Mouse (Mus musculus) heart, embryonic 12.5 days (tissue): ENCODE data around the gene Rfxank. TPM values are rescaled to one million over a fixed set of nuclear protein-coding genes. Genes with fewer than 3 reads are reported as not detected.

Experiments used
- ATAC-seq: fragments of 200-750 bp; cut with Nextera tagmentation; 2 replicates; pipeline ENCODE4 v1.8.0; 2017; ENCODE audit warnings: moderate TSS enrichment, moderate library complexity; ENCODE audit not compliant: insufficient number of reproducible peaks, low FRiP score
- H3K27ac ChIP-seq: fragments of 300-500 bp; sonication (generic); 2 replicates; pipeline ENCODE4 v1.5.1; 2016; ENCODE audit warnings: mild to moderate bottlenecking, moderate library complexity; ENCODE audit not compliant: poor library complexity, severe bottlenecking
- H3K27me3 ChIP-seq: fragments of 300-500 bp; sonication (generic); replicated peaks from 2 replicates; pipeline ENCODE4 v1.6.1; 2016; ENCODE audit warnings: mild to moderate bottlenecking, moderate library complexity
- H3K36me3 ChIP-seq: fragments of 300-500 bp; sonication (generic); 2 replicates; pipeline ENCODE4 v1.6.1; 2016; ENCODE audit warnings: mild to moderate bottlenecking, moderate library complexity
- H3K4me1 ChIP-seq: fragments of 300-500 bp; sonication (generic); replicated peaks from 2 replicates; pipeline ENCODE4 v1.6.1; 2016; ENCODE audit warnings: mild to moderate bottlenecking
- H3K4me2 ChIP-seq: fragments of 300-500 bp; sonication (generic); 2 replicates; pipeline ENCODE4 v1.6.1; 2016; ENCODE audit warnings: mild to moderate bottlenecking, moderate library complexity
- H3K4me3 ChIP-seq: fragments of 300-500 bp; sonication (generic); 2 replicates; pipeline ENCODE4 v1.5.1; 2016; ENCODE audit warnings: mild to moderate bottlenecking
- H3K9ac ChIP-seq: fragments of 300-500 bp; sonication (generic); 2 replicates; pipeline ENCODE4 v1.6.1; 2016; ENCODE audit warnings: mild to moderate bottlenecking, moderate library complexity
- H3K9me3 ChIP-seq: fragments of 300-500 bp; sonication (generic); replicated peaks from 2 replicates; pipeline ENCODE4 v1.6.1; 2016; ENCODE audit warnings: mild to moderate bottlenecking, moderate library complexity
- WGBS: fragments of 180-500 bp; shearing (Covaris S2); methylation state at CpG from one replicate; pipeline ENCODE4 v1.1.7; 2016; 5-methylcytosine and 5-hydroxymethylcytosine counted together
- polyA plus RNA-seq: library from polyadenylated mRNA; unstranded; fragments of >200 nt; fragmentation: Nextera tagmentation; extraction: Ambion mirVana; gene quantifications from 2 replicates; pipeline ENCODE4 v1.2.1, GENCODE M21; 2016

Rfxank gene
- polyA plus RNA-seq, 1 experiment from 2014 or later, result 18.7 TPM

GRCm38 (mm10) chr8:70122863-70123262 is 16.1 kb downstream of the Rfxank start:
- Histone ChIP-seq H3K9me3 (no peaks in the 10 kb centered on the region), H3K27ac (no peak overlapping the region), H3K27me3 (peaks cover 79% of the 10 kb centered on the region), H3K4me2 (no peak overlapping the region), H3K9ac (no peak overlapping the region), H3K4me1 (peaks cover 4% of the 10 kb centered on the region; the same call in 1 of the 2 replicates), H3K36me3 (no peaks in the 10 kb centered on the region), H3K4me3 (no peak overlapping the region)
- WGBS, result 49% methylated on average over 2 of the region's 2 CpGs
- no peak for ATAC-seq

GRCm38 (mm10) chr8:70120667-70121066 is 18.3 kb downstream of the Rfxank start, which contains the start of gene Ncan:
Gene Ncan, minus strand, starts transcription at chr8:70120873.
- WGBS, result 3% methylated on average over 19 of the region's 19 CpGs
- no peak within 1 kb of the TSS for H3K4me3 ChIP-seq
- H3K9me3 ChIP-seq, result no peaks in the 10 kb centered on the region
- peak within 1 kb of the TSS; percentile 41 for H3K4me2 ChIP-seq
- no peak within 1 kb of the TSS for H3K9ac ChIP-seq
- ATAC-seq, result no peak
- no peaks in the 10 kb centered on the region for H3K36me3 ChIP-seq
- H3K27ac ChIP-seq, result no peak within 1 kb of the TSS
- H3K4me1 ChIP-seq, result peaks cover 4% of the 10 kb centered on the region; the same call in 1 of the 2 replicates
- peaks cover 99% of the 10 kb centered on the region for H3K27me3 ChIP-seq

- Histone ChIP-seq H3K4me2 (no peak overlapping the region), H3K4me3 (no peak overlapping the region), H3K36me3 (no peaks in the 10 kb centered on the region), H3K9me3 (no peaks in the 10 kb centered on the region), H3K27me3 (peaks cover 99% of the 10 kb centered on the region), H3K4me1 (peaks cover 4% of the 10 kb centered on the region; the same call in 1 of the 2 replicates), H3K9ac (no peak overlapping the region), H3K27ac (no peak overlapping the region)
- ATAC-seq, result no peak
- 20% methylated on average over 17 of the region's 17 CpGs for WGBS
These were observed 19.9 kb downstream of the Rfxank start for GRCm38 (mm10) chr8:70118726-70119700.

- no peak overlapping the region for H3K27ac ChIP-seq
- H3K36me3 ChIP-seq, result no peaks in the 10 kb centered on the region
- 7% methylated on average over 9 of the region's 9 CpGs for WGBS
- H3K9me3 ChIP-seq, result no peaks in the 10 kb centered on the region
- no peak overlapping the region for H3K9ac ChIP-seq
- H3K27me3 ChIP-seq, result peaks cover 100% of the 10 kb centered on the region
- peaks cover 4% of the 10 kb centered on the region; the same call in 1 of the 2 replicates for H3K4me1 ChIP-seq
- ATAC-seq, result no peak
- H3K4me3 ChIP-seq, result no peak overlapping the region
- H3K4me2 ChIP-seq, result no peak overlapping the region
These were observed 21.3 kb downstream of the Rfxank start for GRCm38 (mm10) chr8:70117611-70118010.

GRCm38 (mm10) chr8:70114892-70115291 is 24.1 kb downstream of the Rfxank start:
- peaks cover 100% of the 10 kb centered on the region for H3K27me3 ChIP-seq
- ATAC-seq, result no peak
- 63% methylated on average over 13 of the region's 13 CpGs for whole genome bisulfite sequencing
- no peaks in the 10 kb centered on the region for H3K9me3 ChIP-seq
- H3K4me3 ChIP-seq, result no peak overlapping the region
- no peak overlapping the region for H3K9ac ChIP-seq
- H3K36me3 ChIP-seq, result no peaks in the 10 kb centered on the region
- no peak overlapping the region for H3K27ac ChIP-seq
- H3K4me1 ChIP-seq, result no peaks in the 10 kb centered on the region
- no peak overlapping the region for H3K4me2 ChIP-seq

- H3K4me1 ChIP-seq, result no peaks in the 10 kb centered on the region
- WGBS, result 25% methylated on average over 6 of the region's 6 CpGs
These were observed 24.5 kb downstream of the Rfxank start for GRCm38 (mm10) chr8:70114488-70114887.

GRCm38 (mm10) chr8:70112401-70113016 is 26.4 kb downstream of the Rfxank start:
- Histone ChIP-seq H3K36me3 (no peaks in the 10 kb centered on the region), H3K9me3 (no peaks in the 10 kb centered on the region), H3K27me3 (peaks cover 100% of the 10 kb centered on the region), H3K4me3 (no peak overlapping the region), H3K27ac (no peak overlapping the region), H3K4me1 (no peaks in the 10 kb centered on the region), H3K4me2 (no peak overlapping the region), H3K9ac (no peak overlapping the region)
- ATAC-seq, result no peak
- 7% methylated on average over 43 of the region's 43 CpGs for WGBS

More at GRCm38 (mm10) chr8:70114488-70114887, 24.5 kb downstream of the Rfxank start:
- H3K9ac ChIP-seq, result no peak overlapping the region
- ATAC-seq, result no peak
- no peak overlapping the region for H3K4me2 ChIP-seq
- H3K27ac ChIP-seq, result no peak overlapping the region
- no peak overlapping the region for H3K4me3 ChIP-seq
- no peaks in the 10 kb centered on the region for H3K36me3 ChIP-seq
- H3K9me3 ChIP-seq, result no peaks in the 10 kb centered on the region
- H3K27me3 ChIP-seq, result peaks cover 100% of the 10 kb centered on the region

- no peaks in the 10 kb centered on the region for H3K9me3 ChIP-seq
- H3K4me3 ChIP-seq, result no peak overlapping the region
- H3K27me3 ChIP-seq, result peaks cover 100% of the 10 kb centered on the region
- 43% methylated on average over 23 of the region's 23 CpGs for WGBS
- H3K36me3 ChIP-seq, result no peaks in the 10 kb centered on the region
- no peak overlapping the region for H3K4me2 ChIP-seq
- H3K4me1 ChIP-seq, result no peaks in the 10 kb centered on the region
- ATAC-seq, result no peak
- H3K9ac ChIP-seq, result no peak overlapping the region
- H3K27ac ChIP-seq, result no peak overlapping the region
These were observed 27.7 kb downstream of the Rfxank start for GRCm38 (mm10) chr8:70111192-70111795.

GRCm38 (mm10) chr8:70110451-70110850 is 28.5 kb downstream of the Rfxank start:
- 73% methylated on average over 2 of the region's 2 CpGs for WGBS

GRCm38 (mm10) chr8:70104922-70105321 is 34.0 kb downstream of the Rfxank start:
- Histone ChIP-seq H3K9ac (no peak overlapping the region), H3K9me3 (no peaks in the 10 kb centered on the region), H3K4me3 (no peak overlapping the region), H3K36me3 (no peaks in the 10 kb centered on the region), H3K27ac (no peak overlapping the region), H3K4me2 (no peak overlapping the region), H3K27me3 (peaks cover 60% of the 10 kb centered on the region), H3K4me1 (peaks cover 6% of the 10 kb centered on the region; the same call in 1 of the 2 replicates)
- ATAC-seq, result no peak
- WGBS, result 74% methylated on average over 7 of the region's 7 CpGs

More at GRCm38 (mm10) chr8:70110451-70110850, 28.5 kb downstream of the Rfxank start:
- peaks cover 98% of the 10 kb centered on the region for H3K27me3 ChIP-seq
- H3K36me3 ChIP-seq, result no peaks in the 10 kb centered on the region
- H3K4me3 ChIP-seq, result no peak overlapping the region
- no peak for ATAC-seq
- H3K4me1 ChIP-seq, result no peaks in the 10 kb centered on the region
- no peaks in the 10 kb centered on the region for H3K9me3 ChIP-seq
- no peak overlapping the region for H3K4me2 ChIP-seq
- no peak overlapping the region for H3K9ac ChIP-seq
- H3K27ac ChIP-seq, result no peak overlapping the region

GRCm38 (mm10) chr8:70104506-70104905 is 34.4 kb downstream of the Rfxank start:
- no peak overlapping the region for H3K4me2 ChIP-seq
- H3K4me1 ChIP-seq, result peaks cover 6% of the 10 kb centered on the region; the same call in 1 of the 2 replicates
- ATAC-seq, result no peak; the same call in 1 of the 2 replicates
- H3K36me3 ChIP-seq, result no peaks in the 10 kb centered on the region
- no peak overlapping the region for H3K9ac ChIP-seq
- no peak overlapping the region for H3K4me3 ChIP-seq
- H3K27ac ChIP-seq, result no peak overlapping the region
- WGBS, result 13% methylated on average over 6 of the region's 6 CpGs
- H3K27me3 ChIP-seq, result peaks cover 60% of the 10 kb centered on the region
- no peaks in the 10 kb centered on the region for H3K9me3 ChIP-seq
